Mouse (Mus musculus): ENCODE measurements at regions not wholly inside any gene's neighbourhood (a gene's known extent, or its start where the extent isn't known, plus 50 kb on each side); places are given as distances from the start of the nearest gene placed in this dataset.

- Histone ChIP-seq H3K4me2 (no peak overlapping the region), H3K9me3 (no peaks in the 10 kb centered on the region), H3K36me3 (replicated peaks) (no peaks in the 10 kb centered on the region), H3K4me1 (no peaks in the 10 kb centered on the region), H3K9ac (no peak overlapping the region), H3K27me3 (no peaks in the 10 kb centered on the region), H3K27ac (no peak overlapping the region), H3K4me3 (replicated peaks) (no peak overlapping the region)
- WGBS: 94% methylated on average over 3 of the region's 3 CpGs
- no peak for ATAC-seq (ENCODE audit: low FRiP score)
These were observed 55.4 kb upstream of the Frg1 start for GRCm38 (mm10) chr8:41472233-41472632.

All from forebrain, embryonic 12.5 days (tissue).